Mouse (Mus musculus) lung, adult 18-20 months (tissue): Measurements from ENCODE around the gene Tuba3b.

ENCODE experiments used
- DNase-seq, 2 experiments: peaks; one replicate each; pipeline ENCODE4 v3.0.0; 2022; ENCODE audit warnings: mixed read lengths in 2 of 2

The Tuba3b gene

DNA sequence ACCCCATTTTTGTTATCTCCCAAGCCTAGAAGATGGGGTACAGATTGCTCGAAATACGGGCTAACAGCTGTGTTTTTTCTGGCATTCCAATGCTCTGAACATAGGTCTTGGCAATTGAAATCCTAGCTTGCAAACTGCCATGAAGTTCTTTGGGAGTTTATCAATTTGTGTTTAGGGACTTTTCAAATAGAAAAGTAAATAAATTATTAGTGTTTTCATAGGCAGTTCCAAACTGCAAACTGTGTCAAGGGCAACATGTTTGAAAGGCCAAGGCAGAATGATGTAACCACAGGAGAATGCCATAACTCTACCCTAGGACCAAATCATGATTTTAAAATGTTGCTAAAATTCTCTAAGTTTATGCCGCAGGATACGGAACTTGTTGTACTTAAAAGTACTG, 7.8 kb upstream of the Tuba3b start:
- no peak for DNase-seq

DNA sequence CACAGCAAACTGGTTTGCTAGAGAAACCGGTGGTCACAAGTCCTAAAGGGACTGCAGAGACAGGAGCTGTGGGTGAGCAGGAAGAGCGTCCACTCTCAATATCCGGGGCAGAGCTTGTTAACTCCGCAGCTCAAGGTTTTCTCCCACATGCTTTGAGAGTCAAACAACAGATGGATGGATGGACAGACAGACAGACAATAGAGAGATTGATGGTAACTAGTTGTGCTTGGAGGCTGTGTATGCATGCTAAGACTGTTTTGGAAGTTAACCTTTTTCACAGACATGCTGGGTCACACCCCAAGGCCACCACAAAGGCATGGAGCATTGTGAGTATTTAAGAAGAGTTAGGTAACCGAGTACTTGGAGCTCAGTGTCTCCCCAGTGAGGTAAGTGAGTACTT, 6.9 kb upstream of the Tuba3b start:
- no peak for DNase-seq

DNA sequence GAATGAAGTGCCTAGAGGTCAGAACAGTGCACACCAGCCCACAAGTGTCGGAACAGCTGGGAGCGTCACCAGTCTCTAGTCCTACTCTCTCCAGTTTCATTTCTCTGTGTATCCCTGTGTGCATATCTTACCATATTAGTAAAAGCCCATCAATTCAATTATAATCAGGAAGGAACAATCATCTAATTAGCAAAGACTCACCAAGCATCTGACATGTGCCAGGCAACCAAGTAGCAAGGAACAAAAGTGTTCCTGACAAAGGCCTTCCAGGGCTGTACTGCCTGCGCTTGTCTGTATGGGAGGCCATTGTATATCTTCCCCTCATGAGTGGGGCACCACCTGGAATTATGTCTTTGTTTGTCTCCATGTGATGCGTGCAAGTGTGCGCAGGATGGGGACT, 4.7 kb upstream of the Tuba3b start:
- DNase-seq: no peak

DNA sequence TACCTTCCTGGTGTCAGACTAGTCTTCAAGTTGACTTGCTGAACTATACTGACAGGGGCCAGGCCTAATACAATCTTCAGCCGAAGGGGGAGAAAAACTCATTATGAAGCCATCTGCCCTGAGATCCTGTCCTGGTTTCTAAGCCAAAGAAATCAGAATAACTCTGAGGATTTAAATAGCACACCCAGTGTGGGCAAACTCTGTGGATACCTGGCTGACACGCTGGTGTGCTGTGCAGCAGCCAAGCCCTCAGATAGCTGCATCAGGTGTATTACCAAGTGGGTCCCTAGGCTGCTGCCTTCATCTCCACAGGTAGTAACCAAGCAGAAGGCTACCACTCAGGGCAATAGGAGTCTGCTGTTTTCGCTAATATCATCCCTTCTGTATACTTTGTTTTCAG, 2.9 kb upstream of the Tuba3b start:
- DNase-seq: no peak

DNA sequence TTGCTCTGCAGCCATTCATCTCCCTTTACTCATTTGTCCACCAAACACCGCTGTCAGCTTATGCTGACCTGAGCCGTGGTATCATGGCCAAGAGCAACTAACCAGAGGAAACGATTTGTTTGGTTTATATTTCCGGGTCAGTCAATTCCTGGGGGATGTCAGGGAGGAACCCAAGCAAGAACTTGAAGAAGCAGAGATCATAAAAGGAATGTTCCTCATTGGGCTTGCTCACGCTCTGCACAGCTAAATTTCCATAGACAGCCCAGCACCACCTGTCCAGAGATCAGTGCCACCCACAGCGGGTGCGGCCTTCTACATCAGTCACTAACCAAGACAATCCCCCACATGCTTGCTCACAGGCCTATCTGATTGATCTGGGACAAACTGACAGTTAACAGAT, 1.3 kb upstream of the Tuba3b start, which contains the start of gene Lmntd1:
TSS of gene Lmntd1 (minus strand) at position 101 of the 400 bp plus-strand sequence.
- peak in 1 of 2 experiments; percentile 31 for DNase-seq

DNA sequence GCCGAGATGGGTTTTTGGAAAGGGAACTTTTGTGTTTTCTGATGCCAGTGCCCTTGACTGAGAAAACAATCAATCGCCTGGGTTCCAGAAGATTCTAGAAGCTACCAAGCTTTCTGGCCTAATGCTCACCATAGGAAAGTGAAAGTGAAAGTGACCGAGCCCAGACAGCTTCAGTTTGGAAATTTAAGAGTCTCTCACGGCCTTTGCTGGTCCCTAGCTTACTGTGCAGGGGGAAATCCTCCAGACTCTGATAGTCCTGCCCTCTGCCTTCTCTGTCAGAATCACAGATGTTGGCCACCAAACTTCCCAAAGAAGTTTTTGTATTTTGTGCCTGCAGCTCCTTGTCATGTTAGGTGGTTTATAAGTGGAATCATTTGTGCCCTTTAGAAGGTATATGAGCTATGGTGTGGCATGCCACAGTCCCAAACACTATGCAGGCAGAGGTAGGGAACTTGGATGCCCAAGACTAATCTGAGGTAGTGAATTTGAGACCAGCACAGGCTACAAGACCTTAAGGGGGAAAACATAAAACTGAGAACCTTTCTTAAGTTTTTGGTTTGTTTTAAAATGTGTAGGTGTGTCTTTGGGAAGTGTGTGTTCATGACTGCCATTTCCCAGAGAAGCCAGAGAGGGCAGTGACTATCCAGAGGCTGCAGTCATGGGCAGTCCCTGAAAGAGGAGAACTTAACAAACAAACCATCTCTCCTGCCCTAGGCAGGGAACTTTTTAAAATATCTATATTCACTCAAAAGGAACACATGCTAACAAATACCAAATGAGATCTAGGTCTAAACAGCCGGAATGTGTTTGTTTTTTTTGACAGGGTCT, 1.1 kb downstream of the Tuba3b start:
- DNase-seq: no peak

DNA sequence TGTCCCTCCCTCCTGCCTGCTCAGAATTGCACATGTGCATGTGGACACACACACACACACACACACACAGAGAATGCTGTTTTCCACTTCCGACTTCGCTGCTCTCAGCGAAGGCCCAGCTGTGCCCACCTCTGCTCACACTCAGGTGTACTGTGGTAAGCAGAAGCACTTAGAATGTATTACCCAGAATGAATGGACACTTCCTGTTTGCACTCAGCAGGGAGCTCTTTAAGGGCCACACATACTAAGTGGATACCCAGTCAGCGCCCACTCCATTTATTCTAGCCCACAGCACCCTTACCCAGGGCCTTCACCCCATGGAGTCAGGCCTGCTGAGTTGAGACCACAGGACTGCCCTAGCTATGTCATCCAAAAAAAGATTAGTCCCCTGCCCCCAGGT, 7.6 kb downstream of the Tuba3b start:
- DNase-seq: no peak

DNA sequence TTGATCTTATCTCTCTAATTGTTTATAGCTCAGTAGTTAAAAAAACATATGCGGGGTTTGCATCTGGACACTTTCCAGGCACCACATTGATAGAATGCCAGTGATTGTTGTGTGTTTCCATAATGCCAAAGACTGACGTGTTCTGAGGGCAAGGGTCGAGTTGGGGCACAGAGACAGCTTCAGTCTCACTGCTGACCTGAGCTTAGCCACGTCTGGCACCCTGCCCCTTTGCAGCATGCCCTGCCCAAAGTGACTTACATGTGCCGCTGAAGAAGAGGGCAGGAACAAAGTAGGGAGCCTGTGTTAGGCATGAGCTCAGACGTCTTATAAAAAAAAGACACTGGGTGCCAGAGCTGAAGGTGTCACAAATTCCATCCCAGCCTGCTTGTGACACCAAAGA, 14.7 kb downstream of the Tuba3b start:
- peak; percentile 14 to 26 for DNase-seq

DNA sequence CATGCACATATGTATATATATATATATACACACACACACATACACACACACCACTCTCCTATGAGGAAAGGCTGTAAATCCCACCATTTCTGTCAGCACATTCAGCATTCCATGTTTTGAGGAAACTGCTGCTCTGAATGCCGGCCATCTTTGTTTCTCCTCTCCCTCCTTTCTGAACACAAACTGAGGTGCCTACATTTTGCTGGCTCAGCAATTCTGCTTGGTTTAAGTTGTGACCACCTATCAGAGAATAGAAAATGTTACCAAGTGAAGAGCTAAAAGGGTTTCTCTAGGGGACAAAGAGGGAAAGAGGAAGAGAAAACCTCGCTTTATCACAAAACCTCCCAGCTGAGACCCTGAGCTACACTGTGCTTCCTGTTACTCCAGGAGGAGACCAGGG, 18.9 kb downstream of the Tuba3b start:
- DNase-seq: no peak

DNA sequence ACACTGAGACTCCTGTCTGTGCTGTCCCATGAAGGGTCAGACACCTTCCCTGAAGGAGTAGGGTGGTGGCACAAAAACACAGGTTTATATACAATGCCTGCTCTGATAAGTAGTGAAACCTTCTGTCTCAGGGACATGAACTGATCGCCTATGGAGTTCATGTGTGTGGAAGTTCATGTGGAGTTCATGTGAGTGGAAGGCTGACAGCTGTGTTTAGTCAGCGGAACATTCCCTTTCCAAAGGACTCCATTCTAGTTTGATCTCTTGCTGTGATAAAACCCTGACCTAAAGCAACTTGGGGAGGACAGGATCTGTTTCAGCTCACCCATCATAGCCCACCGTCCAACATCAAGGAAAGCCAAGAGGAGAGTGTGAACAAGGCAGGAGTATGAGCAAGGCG, 21.1 kb downstream of the Tuba3b start:
- no peak for DNase-seq

DNA sequence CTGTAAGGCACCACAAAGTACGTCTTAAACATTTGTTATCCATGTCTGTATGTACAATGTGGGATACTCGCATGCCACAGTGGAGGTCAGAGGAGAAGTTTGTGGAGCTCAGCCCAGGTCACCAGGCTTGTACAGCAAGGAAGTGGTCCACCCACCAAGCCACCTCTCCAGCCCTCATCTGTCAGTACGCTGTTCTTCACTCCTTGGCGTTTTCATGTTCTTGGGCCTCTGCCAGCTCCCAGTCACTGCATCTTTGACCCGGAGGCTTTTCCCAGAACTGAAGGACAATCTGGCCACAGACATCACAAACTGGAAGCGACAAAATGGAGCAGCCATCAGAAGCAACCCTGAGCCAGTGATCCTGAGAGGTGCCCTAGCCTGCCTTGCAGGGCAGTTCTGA, 22.7 kb downstream of the Tuba3b start:
- DNase-seq: peak; percentile 14 to 45

DNA sequence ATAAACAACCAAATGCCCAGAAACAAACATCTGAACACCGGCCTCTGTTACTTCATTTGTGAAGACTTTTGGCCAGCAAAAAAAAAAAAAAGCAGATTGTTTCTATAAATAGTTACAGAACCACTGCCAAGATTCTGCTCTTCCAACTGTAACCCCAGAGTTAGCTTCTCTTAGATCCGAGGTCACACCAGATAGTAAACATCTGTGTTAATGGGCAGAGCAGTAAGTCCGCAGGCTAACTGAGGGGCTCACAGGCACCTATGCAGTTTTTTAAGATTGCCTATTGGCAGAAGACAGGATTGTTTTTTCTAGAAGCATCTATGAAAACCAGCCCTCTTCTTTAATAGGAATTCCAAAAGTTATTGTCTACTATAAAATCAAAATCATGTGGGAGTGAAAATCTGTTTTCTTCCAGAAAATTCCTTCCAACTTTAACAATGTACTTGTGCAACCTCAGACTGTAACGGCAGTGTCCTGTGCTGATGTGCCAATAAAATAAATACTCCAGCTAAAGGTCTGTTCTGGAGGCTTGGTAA, 25.5 kb downstream of the Tuba3b start:
- DNase-seq: no peak

DNA sequence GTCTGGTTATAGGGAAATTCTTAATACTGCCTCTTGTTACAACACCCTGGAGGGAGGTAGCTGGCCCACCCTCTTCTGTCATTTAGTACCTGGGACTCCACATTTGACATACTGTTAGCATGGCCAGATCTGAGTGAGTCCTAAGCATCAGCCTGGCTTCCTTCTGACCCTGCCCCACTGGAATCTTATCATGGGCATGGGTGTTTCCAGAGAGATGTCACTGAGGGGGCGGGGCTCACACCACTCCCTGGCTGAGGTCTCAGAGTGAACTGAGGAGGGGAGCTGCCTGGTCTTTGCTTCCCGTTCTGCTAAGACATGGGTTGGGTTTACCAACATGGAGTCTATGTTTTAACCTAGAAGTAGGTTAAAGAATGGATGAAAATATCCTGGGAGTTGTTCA, 36.4 kb downstream of the Tuba3b start:
- no peak for DNase-seq

DNA sequence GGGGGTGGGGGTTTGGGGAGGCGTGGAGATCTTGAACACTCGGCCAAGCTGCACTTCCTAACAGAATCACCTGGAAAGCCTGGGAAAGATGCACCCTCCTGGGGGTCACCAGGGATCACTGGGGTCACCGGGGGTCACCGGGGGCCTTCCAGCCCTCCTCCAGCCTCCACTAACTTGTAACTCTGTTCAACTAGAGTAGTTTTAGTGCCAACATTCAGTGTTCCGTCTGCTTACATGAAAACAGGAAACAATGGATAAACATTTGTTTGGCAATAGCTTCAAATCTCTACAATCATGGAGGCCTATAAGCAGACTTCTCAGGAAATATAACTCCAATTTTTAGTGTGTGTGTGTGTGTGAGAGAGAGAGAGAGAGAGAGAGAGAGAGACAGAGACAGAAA, 37.4 kb downstream of the Tuba3b start:
- no peak for DNase-seq

DNA sequence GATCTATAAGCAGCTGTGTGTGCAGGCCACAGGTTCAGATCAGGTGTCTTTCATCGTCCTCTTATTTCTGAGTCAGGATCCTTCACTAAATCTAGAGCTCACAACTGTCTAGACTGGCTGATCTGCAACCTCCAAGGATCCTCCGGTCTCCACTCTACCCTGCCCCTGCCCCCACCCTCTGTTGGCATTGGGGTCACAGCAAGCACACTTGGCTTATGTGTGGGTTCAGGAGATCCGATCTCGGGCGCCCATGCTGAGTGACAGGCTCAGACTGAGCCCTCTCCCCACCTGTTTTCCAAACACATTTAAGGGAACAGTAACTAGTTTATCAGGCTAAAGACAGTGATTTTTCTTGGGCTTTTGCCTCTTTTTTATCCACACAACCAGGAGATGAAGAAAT, 38.1 kb downstream of the Tuba3b start:
- no peak for DNase-seq

DNA sequence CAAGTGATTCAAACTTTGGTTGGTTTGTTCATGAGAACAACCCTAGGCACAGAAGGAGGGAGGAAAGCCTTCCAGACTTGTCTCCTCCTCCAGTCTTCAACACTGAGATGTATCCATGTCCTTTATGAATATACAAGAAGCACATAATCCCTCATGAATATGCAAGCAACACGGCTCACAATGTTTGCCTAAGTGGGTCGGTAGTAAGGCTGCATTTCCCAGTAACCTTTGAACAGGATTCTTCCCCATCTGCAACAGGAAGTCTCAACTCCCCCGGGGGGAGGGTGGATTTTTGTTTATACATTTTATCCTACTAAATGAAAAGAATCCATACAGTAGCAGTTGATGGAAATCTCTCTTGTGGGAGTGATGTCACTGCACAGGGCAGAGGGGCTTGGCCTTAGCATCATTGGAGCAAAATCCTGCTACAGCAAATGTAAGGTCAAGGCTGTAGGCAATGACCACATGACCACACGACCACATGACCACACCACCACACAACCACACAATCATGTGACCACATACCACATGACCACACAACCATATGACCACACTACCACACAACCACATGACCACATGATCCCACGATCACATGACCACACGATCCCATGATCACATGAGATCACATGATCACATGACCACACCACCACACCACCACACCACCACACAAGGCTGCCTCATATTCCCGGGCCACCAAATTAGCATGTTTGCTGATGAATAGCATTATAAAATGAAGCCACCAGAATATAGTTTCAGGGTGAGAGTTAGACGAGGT, 38.7 kb downstream of the Tuba3b start:
- no peak for DNase-seq

DNA sequence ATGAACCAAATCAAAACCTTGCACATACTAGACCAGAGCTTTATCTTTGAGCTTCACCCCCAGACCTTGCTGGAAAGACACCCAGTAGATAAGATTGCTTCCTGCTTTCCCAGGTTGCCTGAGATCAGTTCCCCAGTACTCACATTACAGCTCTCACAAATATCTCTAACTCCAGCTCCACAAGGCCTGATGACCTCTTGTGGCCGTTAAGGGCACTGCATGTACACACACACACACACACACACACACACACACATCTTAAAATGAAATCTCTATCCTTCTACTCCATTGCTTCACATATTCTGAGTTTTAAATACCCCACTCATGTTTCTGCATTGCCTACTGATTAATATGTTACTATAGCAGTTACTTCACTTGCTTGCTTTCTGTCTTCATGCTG, 40.1 kb downstream of the Tuba3b start:
- no peak for DNase-seq

DNA sequence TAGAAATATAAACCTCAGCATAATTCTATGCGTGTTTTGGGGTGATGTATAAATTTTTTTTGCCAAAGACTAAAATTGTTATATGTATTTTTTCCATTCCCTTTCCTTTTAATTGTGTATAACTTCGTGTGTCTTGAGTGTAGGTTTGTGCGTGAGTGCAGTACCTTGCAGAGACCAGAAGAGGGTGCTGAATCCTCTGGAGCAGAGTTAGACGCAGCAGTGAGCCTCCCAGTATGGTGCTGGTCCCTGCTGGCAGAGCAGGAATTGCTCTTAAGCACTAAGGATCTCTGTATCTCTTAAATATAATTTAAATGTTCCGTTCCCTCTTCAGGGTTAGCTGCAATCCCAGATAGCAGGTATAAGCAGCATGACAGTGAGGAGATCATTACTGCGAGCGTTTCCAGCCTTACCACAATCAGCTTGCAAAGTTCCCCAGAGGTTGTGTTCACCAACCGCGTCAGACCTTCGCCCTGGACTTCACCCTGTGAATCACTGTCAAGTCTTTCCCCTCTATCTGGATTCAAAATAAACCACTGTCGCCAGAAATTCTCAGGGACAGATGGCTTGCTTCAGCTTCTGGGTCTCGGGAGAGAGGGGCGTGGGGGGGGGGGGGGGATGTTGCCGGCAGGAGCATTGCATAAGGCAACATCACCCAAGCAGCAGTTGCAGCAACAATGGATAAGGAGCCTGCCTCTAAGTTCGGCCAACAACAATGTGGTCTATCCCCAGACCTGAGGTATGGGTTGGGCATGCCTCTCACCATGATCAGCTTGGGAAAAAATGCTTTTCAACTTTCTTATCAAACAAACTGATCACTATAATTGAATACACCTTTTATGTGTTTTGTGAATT, 41.4 kb downstream of the Tuba3b start:
- no peak for DNase-seq

DNA sequence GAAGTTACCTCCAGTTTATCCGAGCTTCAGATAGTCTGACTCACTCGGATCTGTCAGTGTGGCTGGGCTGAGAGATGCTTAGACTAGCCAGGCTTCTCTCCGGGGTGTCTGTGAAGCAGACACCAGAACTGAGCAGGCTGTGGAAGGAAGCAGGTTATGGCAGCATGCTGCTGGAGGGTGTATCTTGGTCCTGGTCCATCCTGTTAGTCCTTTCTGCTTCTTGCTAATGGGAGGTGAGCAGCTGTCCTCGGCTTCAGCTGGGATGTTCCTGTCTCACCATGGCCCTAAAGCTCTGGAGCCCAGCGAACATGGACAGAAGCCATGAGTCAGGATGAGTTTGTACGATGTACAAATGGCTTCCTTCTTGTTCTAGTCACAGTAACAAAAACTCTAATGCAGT, 43.6 kb downstream of the Tuba3b start:
- DNase-seq: no peak

DNA sequence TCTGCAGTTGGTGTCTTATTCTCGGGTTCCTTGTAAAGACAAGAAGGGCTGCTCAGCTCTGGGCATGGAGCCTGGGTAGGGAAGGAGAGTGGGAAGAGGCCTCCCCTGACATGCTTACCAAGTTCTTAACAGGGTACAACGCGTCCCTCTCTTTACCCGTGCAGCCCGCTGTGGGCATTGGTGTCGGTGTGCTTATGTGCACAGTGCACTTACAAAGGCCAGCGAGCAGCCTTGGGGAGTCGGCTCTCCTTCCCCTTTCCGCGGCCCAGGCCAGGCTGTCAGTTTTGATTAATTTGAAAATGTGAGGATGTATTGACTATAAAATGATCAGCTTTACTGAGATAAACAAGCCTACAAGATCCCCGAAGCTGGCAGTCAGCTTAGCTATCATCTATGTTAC, 45.4 kb downstream of the Tuba3b start:
- no peak for DNase-seq

DNA sequence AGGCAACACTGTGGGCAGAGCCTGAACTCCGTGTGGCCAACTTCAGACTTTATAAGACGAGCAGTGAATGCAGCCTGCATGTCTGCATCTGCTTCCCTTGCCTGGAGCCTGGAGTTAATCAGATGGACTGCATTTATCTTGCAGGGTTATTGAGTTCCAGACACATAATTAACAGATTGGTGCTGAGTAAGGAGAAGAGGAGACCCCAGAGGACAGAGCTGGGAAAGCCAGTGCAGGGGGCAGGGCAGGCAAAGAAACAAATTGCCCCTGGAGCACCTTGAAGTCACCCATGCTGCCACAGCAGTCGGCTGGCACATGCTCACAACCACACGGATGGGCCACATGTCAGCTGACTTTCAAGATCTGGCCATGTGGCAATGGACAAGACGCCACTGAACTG, 48.7 kb downstream of the Tuba3b start:
- DNase-seq: no peak

DNA sequence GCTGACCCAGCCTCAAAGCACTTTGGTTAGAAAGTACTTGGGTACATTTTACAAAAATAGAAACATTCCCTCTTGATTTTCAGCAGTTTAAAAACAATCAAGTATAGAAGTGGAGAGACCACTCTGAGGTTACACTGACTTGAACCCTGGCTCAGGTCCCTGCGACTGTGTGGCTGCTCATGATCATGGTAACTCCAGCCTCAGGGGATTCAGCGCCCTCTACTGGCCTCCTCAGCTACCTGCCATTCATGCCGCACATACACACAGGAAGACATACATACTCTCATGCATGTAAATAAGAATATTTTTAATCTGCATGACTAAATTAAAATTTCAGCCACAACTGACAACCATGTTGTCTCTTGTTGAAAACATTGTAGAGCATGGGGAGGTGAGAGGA, 50.2 kb downstream of the Tuba3b start:
- DNase-seq: no peak

DNA sequence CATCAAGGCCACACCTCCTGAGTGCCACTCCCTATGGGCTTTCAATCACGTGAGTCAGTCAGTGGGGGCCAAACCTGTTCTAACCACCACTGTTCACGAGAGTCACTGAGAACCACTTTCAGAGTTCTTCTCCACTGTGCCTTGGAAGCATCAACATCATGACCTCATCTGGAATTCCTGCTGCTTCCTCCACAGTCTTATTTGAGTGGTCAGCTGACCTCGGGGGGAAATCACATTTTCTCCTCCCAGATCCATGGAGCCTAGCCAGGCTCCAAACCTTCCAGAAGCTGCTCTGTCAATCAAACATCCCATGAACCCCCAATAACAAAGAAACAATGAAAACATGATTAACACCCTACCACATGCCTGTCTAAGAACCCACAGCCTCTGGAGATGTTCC, 52.1 kb downstream of the Tuba3b start:
- peak; percentile 14 to 39 for DNase-seq
